Mouse (Mus musculus): ENCODE results near the gene Gm20388.

DNA sequence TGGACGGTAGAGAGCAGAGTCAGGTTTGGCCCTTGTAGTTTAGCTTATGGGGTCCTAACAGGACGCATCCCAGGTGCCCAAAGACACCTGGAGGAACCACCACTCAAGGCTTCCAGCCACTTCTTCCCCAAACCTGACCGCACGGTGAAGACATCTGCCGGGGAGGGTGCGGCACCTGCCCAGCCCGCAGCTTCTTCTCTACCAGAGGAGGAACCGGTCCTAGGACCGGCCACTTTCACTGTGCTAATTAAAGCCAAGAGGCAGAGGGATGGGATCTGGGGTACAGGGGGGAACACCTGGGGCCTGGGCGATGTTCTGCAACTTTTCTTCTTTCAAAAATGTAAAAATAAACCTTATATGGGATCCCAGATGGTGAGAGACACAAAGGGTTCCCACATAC, 866.5 kb downstream of the Gm20388 start:
- TF ChIP-seq GATA1 (IDR thresholded peaks at IDR 0.05; ENCODE audit: low read length) = no peak
- no peak for TF ChIP-seq TAL1 (IDR thresholded peaks at IDR 0.05; ENCODE audit: low read length)

All from erythroblast, embryonic 14.5 days (primary cell).